Mouse (Mus musculus) heart, embryonic 14.5 days (tissue): ENCODE results near the gene Acr. TPM values are rescaled to one million over a fixed set of nuclear protein-coding genes. Genes with fewer than 3 reads are reported as not detected.

Source experiments
- ATAC-seq: fragments of 200-750 bp; cut with Nextera tagmentation; 2 replicates; pipeline ENCODE4 v1.8.0; 2017; ENCODE audit warnings: low read depth, moderate TSS enrichment; ENCODE audit not compliant: insufficient number of reproducible peaks, insufficient read depth, low FRiP score
- H3K27ac ChIP-seq, 2 experiments: fragments of 200-500 bp in 1 of 2; fragments of 300-500 bp in 1 of 2; sonication (generic) in 1 of 2; replicated peaks in 1 of 2; 2 replicates each; pipeline ENCODE4 v1.5.1; 2012 to 2014; ENCODE audit warnings: low read depth in 2 of 2, low read length in 2 of 2, control low read depth in 1 of 2, mild to moderate bottlenecking in 1 of 2, mixed read lengths in 1 of 2; ENCODE audit not compliant: control insufficient read depth in 1 of 2, insufficient read depth in 1 of 2
- H3K27me3 ChIP-seq: fragments of 300-500 bp; sonication (generic); 2 replicates; pipeline ENCODE4 v1.6.1; 2014; ENCODE audit warnings: mild to moderate bottlenecking, low read length, control low read depth; ENCODE audit not compliant: control insufficient read depth, insufficient read depth
- H3K36me3 ChIP-seq: fragments of 300-500 bp; sonication (generic); 2 replicates; pipeline ENCODE4 v1.6.1; 2014; ENCODE audit warnings: mild to moderate bottlenecking, control low read depth, low read length, mixed read lengths; ENCODE audit not compliant: control insufficient read depth, insufficient read depth
- H3K4me1 ChIP-seq, 2 experiments: fragments of 200-500 bp in 1 of 2; fragments of 300-500 bp in 1 of 2; sonication (generic) in 1 of 2; 2 replicates each; pipeline ENCODE4 v1.6.1; 2012 to 2014; ENCODE audit warnings: low read length in 2 of 2, control low read depth in 1 of 2, mixed read lengths in 1 of 2; ENCODE audit not compliant: control insufficient read depth in 2 of 2, insufficient read depth in 2 of 2
- H3K4me2 ChIP-seq: fragments of 300-500 bp; sonication (generic); 2 replicates; pipeline ENCODE4 v1.6.1; 2014; ENCODE audit warnings: mild to moderate bottlenecking, low read length
- H3K4me3 ChIP-seq, 2 experiments: fragments of 200-500 bp in 1 of 2; fragments of 300-500 bp in 1 of 2; sonication (generic) in 1 of 2; 2 replicates each; pipeline ENCODE4 v1.5.1; 2012 to 2014; ENCODE audit warnings: low read length in 2 of 2, mild to moderate bottlenecking in 2 of 2, control low read depth in 1 of 2, low read depth in 1 of 2, moderate library complexity in 1 of 2; ENCODE audit not compliant: control insufficient read depth in 1 of 2, insufficient read depth in 1 of 2
- H3K9ac ChIP-seq: fragments of 300-500 bp; sonication (generic); 2 replicates; pipeline ENCODE4 v1.6.1; 2014; ENCODE audit warnings: mild to moderate bottlenecking, low read length
- H3K9me3 ChIP-seq: fragments of 300-500 bp; sonication (generic); 2 replicates; pipeline ENCODE4 v1.6.1; 2016; ENCODE audit warnings: low read length, control low read depth; ENCODE audit not compliant: control insufficient read depth
- WGBS: fragments of 180-500 bp; shearing (Covaris S2); extraction: QIAGEN DNeasy Blood & Tissue Kit; methylation state at CpG from one replicate; pipeline ENCODE4 v1.1.7; 2014; 5-methylcytosine and 5-hydroxymethylcytosine counted together
- polyA plus RNA-seq: library from polyadenylated mRNA; unstranded; fragments of >200 nt; fragmentation: Nextera tagmentation; extraction: Ambion mirVana; gene quantifications from 2 replicates; pipeline ENCODE4 v1.2.1, GENCODE M21; 2014

The Acr gene
- polyA plus RNA-seq, 1 experiment from 2014 or later: 0.39 TPM

- ATAC-seq: no peak
- H3K27me3 ChIP-seq: peaks cover 41% of the 10 kb centered on the region
- H3K4me3 ChIP-seq: no peak overlapping the region
- no peak overlapping the region for H3K27ac ChIP-seq
- H3K4me1 ChIP-seq: no peaks in the 10 kb centered on the region
- peaks cover 21% of the 10 kb centered on the region for H3K36me3 ChIP-seq
- no peak overlapping the region for H3K4me2 ChIP-seq
- 57% methylated on average over 7 of the region's 7 CpGs for WGBS
- no peaks in the 10 kb centered on the region for H3K9me3 ChIP-seq
- H3K9ac ChIP-seq: no peak overlapping the region
These were observed 42.2 kb upstream of the Acr start for GRCm38 (mm10) chr15:89525896-89526295.

DNA sequence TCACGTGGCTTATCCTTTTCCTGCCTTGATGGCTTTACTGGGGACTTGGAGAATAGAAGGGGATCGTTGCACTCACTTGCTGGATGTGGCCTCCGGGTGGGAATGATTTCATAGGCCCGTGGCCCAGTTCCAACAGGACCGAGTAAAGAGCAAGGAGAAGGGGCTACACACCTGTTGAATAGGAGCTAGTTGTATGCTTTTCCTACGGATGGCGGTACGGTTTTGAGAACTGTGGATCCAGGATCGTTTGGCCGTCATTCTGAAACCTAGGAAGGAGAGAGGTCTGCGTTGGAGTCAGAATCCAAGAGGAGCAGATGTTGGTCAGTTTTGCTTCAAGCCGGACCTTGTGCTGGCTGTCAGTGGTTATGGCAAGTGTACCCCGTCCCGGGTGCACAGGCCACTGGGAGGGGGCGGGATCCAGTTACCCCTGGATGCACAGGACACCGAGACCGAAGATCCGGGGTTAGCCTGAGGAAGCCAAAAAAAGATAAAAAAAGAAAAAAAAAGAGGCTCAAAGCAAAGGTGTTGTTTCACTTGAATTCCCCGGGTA lies 41.3 kb upstream of the Acr start:
- no peak overlapping the region for H3K4me3 ChIP-seq

DNA sequence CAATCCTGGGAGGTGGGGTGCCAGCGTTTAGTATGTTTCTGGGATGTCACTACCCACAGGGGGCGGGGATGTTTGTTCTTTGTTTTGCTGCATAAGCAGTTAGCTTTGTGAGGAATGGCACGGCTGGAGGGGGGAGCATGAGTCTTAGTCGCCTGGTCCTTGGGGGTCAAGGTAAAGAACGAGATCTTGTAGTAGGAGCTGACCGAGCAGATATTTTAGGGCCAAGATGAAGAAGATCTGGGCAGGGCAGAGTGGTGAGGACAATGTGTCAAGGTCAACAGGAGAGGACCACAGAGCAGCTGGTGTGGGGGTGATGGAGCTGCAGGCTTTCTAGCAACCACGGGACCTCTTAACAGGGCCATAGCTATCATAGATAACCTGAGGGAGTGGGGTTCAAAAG lies 40.7 kb upstream of the Acr start:
- no peaks in the 10 kb centered on the region for H3K9me3 ChIP-seq
- H3K27me3 ChIP-seq: peaks cover 39% of the 10 kb centered on the region
- H3K4me2 ChIP-seq: no peak overlapping the region
- no peak for ATAC-seq
- peaks cover 26% of the 10 kb centered on the region for H3K36me3 ChIP-seq
- 69% methylated on average over 7 of the region's 7 CpGs for WGBS
- no peak overlapping the region for H3K4me3 ChIP-seq
- no peak overlapping the region for H3K27ac ChIP-seq
- H3K9ac ChIP-seq: no peak overlapping the region
- H3K4me1 ChIP-seq: no peaks in the 10 kb centered on the region

More for the DNA sequence above, 41.3 kb upstream of the Acr start:
- ATAC-seq: no peak
- Histone ChIP-seq H3K4me2 (no peak overlapping the region), H3K27ac (no peak overlapping the region), H3K9me3 (no peaks in the 10 kb centered on the region), H3K4me1 (no peaks in the 10 kb centered on the region), H3K36me3 (peaks cover 25% of the 10 kb centered on the region), H3K27me3 (peaks cover 45% of the 10 kb centered on the region), H3K9ac (no peak overlapping the region)
- WGBS: 87% methylated on average over 19 of the region's 19 CpGs

GRCm38 (mm10) chr15:89528201-89528850 lies 39.8 kb upstream of the Acr start:
- Histone ChIP-seq H3K9me3 (no peaks in the 10 kb centered on the region), H3K4me2 (no peak overlapping the region), H3K4me1 (no peaks in the 10 kb centered on the region), H3K27me3 (peaks cover 34% of the 10 kb centered on the region), H3K36me3 (peaks cover 32% of the 10 kb centered on the region), H3K4me3 (no peak overlapping the region), H3K27ac (no peak overlapping the region), H3K9ac (no peak overlapping the region)
- no peak for ATAC-seq
- WGBS: 72% methylated on average over 18 of the region's 18 CpGs

- no peaks in the 10 kb centered on the region for H3K9me3 ChIP-seq
- no peaks in the 10 kb centered on the region for H3K4me1 ChIP-seq
- H3K4me3 ChIP-seq: no peak overlapping the region
- peaks cover 37% of the 10 kb centered on the region for H3K36me3 ChIP-seq
- no peak overlapping the region for H3K9ac ChIP-seq
- H3K27ac ChIP-seq: no peak overlapping the region
- H3K27me3 ChIP-seq: peaks cover 30% of the 10 kb centered on the region
- no peak for ATAC-seq
- H3K4me2 ChIP-seq: no peak overlapping the region
- WGBS: 90% methylated on average over 10 of the region's 10 CpGs
These were observed 39.2 kb upstream of the Acr start for GRCm38 (mm10) chr15:89528923-89529322.

DNA sequence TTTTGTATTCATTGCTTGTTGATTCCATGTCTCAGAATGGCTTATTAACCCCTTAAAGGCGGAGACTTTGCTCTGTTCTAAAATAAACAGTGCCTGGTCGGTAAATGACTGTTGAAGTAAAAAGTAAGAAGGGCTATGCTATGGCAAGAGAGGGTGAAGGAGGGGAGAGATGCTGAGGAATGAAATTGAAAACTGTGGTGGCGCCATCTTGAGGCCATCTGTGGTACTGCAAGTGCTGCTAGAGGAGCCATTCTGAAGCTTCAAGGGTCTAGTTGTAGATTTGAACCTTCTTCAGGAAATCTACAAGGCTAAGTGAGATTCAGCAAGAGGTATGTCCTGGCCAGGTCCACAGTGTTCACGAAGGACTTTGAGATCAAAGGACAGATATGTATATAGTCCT lies 37.8 kb upstream of the Acr start:
- Histone ChIP-seq H3K9ac (no peak overlapping the region), H3K27me3 (peaks cover 16% of the 10 kb centered on the region), H3K36me3 (peaks cover 31% of the 10 kb centered on the region), H3K4me1 (no peaks in the 10 kb centered on the region), H3K27ac (no peak overlapping the region), H3K4me3 (no peak overlapping the region), H3K4me2 (no peak overlapping the region), H3K9me3 (no peaks in the 10 kb centered on the region)
- ATAC-seq: no peak
- 7% methylated on average over 4 of the region's 4 CpGs for WGBS

- Histone ChIP-seq H3K27me3 (peaks cover 14% of the 10 kb centered on the region), H3K36me3 (peaks cover 29% of the 10 kb centered on the region), H3K27ac (no peak overlapping the region), H3K9ac (no peak overlapping the region), H3K4me2 (no peak overlapping the region), H3K4me1 (no peaks in the 10 kb centered on the region), H3K9me3 (no peaks in the 10 kb centered on the region), H3K4me3 (no peak overlapping the region)
- WGBS: 79% methylated on average over 5 of the region's 5 CpGs
- ATAC-seq: no peak
These were observed 36.7 kb upstream of the Acr start for GRCm38 (mm10) chr15:89531399-89531798.
